Mouse (Mus musculus) thymus, postnatal 14 days (tissue): ENCODE results near the gene Sbsn.

ENCODE experiments used
- DNase-seq: peaks from one replicate; pipeline ENCODE4 v3.0.0; 2021

Gene Sbsn

DNA sequence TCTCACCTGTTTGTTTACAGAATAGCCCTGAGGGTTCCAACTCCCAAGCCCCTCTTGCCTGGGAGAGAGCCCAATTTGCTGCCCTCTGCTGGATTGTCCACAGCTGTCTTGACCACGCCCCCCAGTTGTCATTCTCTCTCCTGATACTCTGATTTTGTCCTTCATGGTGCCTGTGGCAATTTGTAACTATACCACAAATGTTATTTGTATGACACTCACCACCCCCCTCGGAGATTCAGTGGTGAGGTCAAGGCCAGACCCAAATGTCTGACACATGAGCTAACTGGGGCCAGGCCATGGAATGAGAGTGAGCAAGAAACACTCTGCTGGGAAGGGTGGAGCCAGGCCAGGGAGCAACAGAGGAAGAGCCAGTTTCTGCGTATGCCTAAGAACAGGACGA is 7.6 kb downstream of the Sbsn start:
- DNase-seq: peak; percentile 35

DNA sequence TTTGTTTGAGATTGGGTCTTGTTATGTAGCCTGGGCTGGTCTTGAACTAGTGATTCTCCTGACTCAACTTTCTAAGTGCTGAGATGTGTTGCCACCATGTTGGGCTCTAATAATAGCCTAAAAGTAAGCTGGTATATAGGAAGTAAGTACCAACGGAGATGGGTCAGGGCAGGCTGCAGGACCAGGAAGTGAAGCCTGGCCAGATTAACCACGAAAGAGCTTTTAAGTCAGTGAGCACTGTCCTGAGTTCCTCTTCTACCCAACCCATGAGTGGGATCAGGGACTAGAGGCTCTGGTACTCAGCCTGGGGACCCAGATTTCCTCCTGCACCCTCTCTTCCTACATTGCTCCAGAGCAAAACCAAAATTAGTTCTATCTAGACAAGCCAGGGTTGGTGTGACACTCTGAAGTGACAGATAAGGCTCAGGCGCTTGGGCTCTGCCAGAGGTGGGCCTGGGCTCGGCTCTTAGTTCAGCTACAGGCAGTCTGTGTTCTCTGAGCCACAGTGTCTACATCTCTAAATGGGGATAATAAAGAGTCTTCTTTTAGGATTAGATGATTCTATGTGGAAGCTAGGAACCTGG is 10.6 kb downstream of the Sbsn start:
- DNase-seq: no peak

DNA sequence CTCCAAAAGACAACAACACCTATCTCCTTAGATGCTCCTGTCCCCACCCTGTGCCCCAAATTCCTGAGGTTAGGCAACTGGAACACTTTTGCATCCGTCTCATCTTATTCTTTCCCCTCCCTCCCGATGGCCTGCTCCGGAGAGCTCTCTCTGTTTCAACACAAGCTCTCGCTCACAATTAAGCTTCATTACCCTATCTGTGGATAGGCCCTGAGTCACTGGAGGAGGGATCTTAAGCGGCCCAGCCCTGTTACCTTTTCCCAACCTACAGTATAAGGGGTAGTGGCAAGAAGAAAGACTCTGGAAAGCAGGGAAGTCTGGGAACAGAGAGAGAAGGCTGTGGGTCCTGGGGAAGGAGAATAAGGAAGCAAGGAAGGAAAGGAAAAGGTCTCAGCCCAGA is 12.2 kb downstream of the Sbsn start, which contains the start of gene Dmkn:
Dmkn (plus strand) TSS at position 301 of the 400 bp plus-strand sequence.
- no peak for DNase-seq

DNA sequence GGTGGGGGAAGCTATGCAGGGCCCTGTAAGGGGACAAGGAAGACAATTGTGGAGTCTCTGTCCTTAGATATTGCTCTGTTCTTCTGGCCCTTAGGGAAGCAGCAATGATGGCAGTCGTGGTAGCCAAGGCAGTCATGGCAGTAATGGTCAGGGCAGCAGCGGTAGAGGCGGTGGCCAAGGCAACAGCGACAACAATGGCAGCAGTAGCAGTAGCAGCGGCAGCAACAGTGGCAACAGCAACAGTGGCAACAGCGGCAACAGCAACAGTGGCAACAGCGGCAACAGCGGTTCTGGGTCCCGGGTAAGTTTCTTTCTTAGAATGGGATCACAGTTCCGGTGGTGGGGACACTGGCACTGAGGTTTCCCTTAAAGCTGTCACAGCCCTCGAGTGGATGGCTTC is 13.9 kb downstream of the Sbsn start:
- no peak for DNase-seq

DNA sequence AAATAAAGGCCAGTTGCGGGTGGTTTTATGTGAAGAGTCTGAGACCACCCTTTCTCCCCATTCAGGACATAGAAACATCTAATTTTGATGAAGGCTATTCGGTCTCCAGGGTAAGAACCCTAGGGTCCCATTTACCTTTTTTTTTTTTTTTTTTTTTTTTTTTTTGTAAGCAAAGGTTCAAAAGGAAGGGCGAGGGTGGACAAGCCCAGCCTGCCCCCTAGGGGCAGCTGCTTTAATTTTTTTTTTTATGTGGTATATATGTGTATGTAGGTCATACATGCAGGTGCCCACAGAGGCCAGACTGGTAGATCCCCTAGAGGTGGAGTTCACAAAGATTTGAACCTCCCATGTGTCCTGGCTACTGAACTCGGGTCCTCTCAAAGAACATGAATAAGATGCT is 15.1 kb downstream of the Sbsn start:
- no peak for DNase-seq

DNA sequence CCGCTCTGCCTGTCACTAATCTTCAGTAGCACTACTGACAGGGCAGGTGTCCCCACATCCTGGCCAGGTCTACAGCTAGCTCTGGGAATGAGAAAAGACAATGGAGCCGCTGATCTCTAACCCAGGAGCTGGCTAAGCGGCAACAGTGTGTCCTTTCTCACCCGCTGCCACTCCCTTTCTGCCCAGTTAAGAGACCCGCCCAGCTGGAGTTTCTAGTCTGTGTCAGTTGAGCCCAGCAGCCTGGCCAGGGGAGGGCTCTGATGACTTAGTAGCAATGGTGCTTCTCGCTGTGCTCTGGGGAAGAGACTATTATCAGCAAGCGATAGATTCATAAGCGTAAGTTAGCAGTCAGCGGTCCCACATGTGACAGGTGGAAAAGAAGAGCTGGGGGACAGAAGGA is 18.0 kb downstream of the Sbsn start:
- no peak for DNase-seq

DNA sequence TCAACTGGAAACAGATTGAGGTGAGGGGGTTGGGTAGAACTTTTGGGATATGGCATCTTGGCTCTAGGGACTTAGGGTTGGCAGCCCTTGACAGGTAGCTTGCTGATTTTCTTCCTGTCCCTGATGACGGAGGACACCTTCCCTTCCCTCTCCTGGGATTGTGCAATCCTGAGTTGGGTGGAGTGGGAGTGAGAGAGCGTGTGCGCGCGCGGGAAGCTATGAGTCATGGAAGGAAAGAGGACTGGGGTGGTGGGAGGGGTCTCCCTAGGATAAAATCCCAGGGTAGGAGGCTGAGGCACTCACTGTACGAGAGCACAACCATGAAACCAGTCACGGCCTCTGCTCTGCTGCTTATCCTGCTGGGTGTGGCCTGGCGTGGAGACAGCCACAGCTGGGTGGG is 24.8 kb downstream of the Sbsn start:
- no peak for DNase-seq

DNA sequence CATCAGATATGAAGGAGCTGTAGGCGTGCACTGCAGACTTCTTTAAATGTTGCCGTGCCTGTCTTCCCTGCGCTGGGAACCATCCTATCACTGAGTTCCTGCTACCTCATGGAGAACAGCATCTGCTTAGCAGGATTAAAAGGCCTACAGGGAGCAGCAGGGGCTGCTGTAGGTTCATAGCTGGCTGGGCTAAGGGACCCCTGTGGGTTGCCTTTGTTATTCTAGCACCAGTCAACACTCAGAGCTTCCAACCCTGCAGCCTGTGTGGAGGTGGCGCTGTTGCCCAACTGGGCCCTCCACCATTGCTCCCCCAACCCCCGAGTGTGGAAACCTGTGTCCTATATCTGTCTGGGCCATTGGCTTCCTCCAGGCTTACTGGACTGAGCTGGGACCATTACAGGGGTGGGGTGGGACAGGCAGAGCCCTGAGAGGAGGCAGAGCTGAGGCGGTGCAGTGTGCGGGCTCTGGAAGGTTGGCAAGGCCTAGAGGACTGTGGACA is 25.9 kb downstream of the Sbsn start:
- DNase-seq: no peak

DNA sequence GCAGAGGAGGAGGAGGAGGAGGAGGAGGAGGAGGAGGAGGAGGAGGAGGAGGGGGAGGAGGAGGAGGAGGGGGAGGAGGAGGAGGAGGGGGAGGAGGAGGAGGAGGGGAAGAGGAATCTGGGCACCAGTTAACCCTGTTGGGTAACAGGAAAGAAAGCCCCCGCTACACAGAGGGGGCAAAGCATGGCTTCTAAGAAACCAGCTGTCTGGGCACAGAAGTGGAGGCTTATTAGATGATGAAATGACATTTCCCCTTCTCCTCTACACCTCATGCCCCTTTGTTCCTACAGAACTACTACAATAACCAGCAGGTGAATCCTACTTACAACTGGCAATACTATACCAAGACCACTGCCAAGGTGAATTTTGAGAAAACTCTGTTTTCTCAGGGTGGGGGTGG is 26.6 kb downstream of the Sbsn start:
- no peak for DNase-seq

DNA sequence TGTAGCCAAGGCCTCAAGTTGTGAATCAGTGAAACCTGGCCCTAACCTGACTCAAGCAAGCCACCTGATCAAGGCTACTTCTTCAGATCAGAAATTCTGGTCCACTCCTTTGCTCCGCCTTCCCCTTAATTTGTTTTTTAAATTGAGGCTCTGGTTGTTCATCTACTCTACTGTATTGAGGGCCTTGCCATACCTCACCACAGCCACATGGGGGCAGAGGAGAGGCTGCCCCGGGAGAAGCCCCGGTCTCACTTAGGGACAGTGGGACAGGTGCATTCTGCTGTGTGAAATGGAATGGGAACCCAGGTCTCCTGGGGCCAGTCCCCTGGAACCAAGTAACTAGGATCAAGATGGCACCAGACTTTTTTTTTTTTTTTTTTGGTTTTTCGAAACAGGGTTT is 30.5 kb downstream of the Sbsn start:
- DNase-seq: peak; percentile 35

DNA sequence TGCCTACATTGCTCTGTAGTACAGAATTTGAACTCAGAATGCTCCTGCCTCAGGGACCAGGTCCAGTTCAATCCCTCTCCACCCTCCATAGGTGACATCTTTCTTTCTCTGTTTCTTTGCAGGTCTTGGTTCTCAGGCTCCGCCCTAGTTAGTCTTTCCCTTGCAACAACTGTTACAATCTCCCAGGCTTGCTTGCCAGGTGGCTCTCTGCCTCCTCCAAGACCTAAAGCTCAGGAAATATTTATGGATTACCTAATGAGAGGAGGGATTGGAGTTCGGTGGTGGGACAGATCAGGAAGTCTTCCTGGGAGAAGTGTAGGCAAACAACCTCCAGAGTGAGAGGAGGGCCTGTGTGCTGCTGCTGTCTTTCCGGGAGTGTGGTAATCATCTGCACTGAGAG is 31.4 kb downstream of the Sbsn start:
- DNase-seq: no peak

DNA sequence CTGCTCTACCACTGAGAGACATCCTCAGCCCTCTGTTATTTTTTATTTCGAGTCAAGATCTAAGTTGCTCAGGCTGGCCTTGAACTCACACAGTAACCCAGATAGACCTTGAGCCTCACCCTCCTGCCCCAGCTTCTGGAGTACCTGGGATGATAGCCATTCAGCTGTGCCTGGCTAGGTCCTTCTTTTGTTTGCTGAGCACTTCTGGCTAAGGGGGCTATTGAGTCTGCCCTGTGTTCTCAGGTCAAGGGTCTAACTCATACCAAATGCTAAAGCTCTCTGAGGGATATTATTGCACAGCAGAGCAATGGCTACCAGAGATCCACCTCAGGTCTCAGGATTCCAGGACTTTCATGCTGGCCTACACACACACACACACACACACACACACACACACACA is 33.9 kb downstream of the Sbsn start:
- DNase-seq: no peak

DNA sequence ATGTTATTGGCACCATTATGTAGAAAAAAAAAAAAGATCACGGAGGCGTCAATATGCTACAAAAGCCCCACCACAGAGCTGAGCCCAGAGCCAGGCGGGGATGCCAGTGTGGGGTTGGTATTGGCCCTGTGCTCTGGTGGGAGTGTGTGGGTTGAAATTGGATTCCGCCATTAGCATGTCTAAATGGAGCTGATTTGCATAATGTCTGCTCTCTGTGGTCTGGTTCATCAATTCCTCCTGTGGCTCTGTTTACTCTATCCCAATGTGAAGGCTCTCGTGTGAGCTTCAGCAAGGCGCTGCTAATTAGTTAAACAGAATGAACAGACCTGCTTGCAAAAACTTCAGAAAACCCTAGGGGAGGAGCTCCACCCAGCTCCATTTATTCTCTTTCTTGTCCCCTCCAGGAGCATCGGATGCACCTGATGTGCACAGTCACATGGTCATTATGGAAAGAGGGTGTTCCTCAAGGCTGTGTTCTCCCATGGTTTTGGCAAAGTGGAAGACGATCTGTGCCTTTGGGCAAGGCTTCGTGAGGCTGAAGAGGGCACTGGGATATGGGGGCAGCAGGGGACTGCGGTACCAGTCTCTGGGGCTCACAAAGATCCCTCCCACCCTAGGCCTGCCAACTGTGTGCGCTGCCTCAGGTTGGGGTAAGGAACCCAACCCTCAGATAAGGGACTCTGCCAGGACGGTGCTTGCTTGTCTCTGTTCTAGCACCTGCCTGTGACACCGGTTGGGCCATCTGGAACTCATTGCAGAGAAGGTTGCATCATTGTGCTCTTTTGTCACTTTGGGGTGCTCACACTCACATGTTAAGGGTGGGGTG is 34.7 kb downstream of the Sbsn start:
- DNase-seq: no peak

DNA sequence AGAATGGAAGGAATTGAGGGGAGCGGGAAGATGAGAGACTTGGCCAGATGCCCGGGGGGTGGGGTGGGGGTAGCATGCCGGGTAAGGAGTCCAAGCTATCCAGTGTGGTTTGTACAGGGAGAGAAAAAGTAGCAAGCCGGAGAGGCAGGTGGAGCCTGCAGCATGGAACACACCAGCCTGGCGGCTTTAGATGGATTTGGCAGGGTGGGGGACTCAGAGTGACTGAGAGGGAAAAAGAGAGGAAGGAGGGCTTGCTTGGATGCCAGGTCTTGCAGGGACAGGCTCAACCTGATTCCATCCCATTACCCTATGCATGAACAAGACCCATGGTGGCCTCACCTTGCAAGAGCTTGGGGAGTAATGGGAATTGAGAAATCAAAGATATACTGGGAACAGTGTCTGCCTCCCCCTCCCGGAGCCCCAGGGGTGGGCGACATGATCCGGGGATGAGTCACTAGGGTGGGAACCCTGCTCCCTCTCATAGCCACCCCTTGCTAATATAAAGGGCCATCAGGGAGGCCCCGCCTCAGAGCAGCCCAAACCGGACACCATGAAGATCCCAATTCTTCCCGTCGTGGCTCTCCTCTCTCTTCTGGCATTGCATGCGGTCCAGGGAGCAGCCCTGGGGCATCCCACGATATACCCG is 36.2 kb downstream of the Sbsn start, which contains the start of gene Krtdap:
Krtdap (plus strand) TSS at position 520 of the 646 bp plus-strand sequence.
- DNase-seq: no peak

DNA sequence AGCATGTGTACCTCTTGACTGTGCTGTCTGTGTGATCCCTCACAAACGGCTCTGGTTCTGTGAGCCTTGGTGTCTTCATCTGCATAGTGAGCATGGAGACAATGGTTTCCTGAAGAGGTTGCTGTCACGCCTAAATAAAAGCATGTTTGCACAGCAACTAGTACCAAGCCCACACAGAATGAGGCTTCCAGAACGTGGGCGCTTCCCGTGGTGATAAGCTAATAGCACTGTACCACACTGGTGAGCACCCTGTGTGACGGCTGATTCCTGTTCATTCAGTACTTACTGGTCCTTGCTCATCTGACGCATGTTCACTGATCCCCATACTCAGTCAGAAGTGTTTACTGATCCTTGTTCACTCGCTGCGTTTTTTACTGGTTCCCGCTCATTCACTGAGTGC is 38.9 kb downstream of the Sbsn start:
- no peak for DNase-seq

DNA sequence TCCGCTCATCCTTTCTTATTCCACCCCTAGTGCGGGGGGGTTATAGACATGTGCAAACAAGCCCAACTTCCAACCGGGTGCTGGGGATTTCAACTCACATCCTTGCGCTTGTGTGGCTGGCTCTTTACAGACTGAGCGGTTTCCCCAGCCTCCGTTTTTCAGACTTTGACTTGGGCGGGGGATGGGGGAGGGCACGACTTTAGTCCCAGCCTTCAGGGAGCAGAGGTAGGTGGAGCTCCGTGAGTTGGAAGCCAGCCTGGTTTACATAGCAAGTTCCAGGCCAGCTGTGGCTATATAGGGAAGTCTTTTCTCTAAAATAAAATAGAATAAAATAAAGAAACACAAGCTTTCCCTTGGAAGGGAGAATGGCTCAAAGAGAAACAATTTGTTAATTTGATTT is 40.6 kb downstream of the Sbsn start:
- DNase-seq: no peak

DNA sequence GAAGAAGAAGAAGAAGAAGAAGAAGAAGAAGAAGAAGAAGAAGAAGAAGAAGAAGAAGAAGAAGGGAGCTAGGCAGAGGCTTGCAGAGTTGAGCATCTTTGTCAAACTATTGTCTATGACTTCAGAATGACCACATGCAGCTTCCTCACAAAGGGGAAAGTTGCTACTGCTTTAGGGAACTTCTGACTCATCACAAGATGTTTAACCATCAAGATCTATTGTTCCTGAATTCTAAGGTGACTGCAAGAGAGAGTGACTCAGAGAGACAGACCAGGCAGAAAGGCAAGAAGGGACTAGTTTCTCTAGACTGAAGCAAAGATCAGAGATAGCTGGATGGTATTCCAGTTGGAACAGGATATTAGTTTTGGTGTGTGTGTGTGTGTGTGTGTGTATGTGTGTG is 43.6 kb downstream of the Sbsn start:
- DNase-seq: no peak

DNA sequence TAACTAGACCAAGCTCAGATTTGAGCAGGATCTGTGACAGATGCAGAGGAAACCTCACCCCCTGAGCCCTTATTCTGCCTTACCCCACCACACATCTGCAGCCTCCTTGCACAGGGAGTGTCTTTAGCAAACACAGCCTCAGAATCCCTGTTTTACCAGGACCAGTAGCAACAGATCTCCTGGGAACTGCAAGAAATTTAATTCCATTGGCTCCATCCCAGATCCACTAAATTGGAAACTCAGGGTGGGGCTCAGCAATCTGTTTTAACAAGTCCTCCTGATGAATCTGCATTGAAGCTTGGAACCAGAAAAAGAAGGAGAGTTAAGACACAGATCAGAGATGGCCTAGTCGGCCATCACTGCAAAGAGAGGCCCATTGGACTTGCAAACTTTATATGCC is 45.5 kb downstream of the Sbsn start:
- no peak for DNase-seq

DNA sequence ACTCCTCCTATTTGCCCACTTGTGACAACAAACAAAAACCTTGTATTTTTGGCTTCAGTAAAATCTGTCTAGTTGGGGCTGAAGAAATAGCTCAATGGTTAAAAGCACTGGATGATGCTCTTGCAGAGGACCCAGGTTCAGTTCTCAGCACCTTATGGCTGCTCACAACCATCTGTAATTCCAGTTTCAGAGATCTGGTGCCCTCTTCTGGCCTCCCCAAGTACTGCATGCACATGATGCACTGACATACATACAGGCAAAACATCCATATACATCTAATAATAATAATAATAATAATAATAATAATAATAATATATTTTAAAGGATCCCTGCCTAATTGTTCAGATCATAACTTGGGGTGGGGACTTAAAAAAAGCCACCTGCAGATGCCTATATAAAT is 49.4 kb downstream of the Sbsn start:
- no peak for DNase-seq

DNA sequence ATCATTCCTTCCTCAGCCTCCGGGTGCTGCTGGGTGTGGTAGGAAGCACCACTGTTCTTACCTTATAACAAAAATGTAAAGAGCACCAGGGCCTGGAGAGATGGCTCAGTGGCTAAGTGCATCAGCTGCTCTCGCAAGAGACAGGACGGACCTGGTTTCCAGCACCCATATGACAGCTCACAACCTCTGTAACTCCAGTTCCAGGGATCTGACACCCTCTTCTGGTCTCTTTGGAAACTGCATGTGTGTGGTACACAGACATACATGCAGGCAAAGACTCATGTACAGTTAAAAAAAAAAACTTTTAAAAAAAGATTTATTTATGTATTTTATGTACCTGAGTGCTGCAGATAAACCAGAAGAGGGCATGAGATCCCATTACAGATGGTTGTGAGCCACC is 52.0 kb downstream of the Sbsn start:
- no peak for DNase-seq

DNA sequence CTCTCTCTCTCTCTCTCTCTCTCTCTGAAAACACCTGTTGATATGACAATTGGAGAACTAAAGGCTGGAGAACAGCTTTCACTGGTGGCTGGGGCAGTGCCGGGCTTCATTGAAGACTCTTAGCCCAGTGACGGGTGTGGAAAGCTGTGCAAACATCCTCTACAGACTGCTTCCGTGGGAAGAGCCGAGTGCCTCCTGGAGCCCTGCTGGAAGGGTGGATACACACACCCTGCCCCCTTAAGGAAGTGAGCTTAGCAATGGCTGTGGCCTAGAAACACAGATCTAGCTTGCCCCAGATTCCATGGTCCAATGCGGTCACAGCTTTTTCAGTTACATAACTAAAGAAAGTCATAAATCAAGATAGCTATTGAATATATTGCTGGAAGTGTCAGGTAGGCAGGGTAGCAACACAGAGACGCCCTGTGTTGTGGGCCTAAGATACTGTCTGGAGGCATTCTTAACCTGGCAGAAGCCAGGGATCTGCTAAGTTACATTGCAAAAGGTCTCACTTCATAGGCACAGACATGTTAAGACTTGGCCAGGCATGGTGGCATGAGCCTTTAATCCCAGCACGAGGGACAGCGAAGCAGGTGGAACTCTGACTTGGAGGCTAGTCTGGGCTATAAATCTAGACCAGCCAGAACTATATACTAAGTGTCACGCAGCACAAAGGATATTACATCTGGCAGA is 52.9 kb downstream of the Sbsn start:
- no peak for DNase-seq
